Mouse (Mus musculus): Measurements from ENCODE around the gene Gse1. TPM values are rescaled to one million over a fixed set of nuclear protein-coding genes. Genes with fewer than 3 reads are reported as not detected.

The Gse1 gene
- total and polyA plus RNA-seq, 3 experiments = 23.6 to 128 (median 66.9) TPM

- Histone ChIP-seq H3K36me3 (ENCODE audit: control insufficient read depth in 1 of 2, insufficient read depth in 2 of 2, low read length in 2 of 2) (peaks cover 0 to 3% of the 10 kb centered on the region in 2 experiments; a peak in 2 of 4 replicates), H3K4me3 (ENCODE audit: control insufficient read depth in 1 of 2, insufficient read depth in 1 of 2, low read depth in 2 of 2, low read length in 2 of 2) (no peak overlapping the region), H3K27ac (ENCODE audit: control insufficient read depth, low read depth, low read length) (no peak overlapping the region), H3K27me3 (ENCODE audit: control insufficient read depth in 1 of 2, insufficient read depth in 2 of 2, low read length in 2 of 2) (no peaks in the 10 kb centered on the region), H3K9me3 (replicated peaks; ENCODE audit: insufficient read depth, low read length) (no peaks in the 10 kb centered on the region), H3K79me2 (ENCODE audit: control insufficient read depth, insufficient read depth, low read length, poor library complexity) (no peaks in the 10 kb centered on the region), H3K9ac (ENCODE audit: control insufficient read depth, low read depth, low read length, poor library complexity, severe bottlenecking) (no peak overlapping the region), H3K4me1 (ENCODE audit: control insufficient read depth in 1 of 2, insufficient read depth in 2 of 2, low read length in 2 of 2) (peaks cover 0 to 11% of the 10 kb centered on the region in 2 experiments; a peak in 3 of 4 replicates)
- TF ChIP-seq MAX (IDR thresholded peaks at IDR 0.05; ENCODE audit: low read length) (no peak), ZMIZ1 (IDR thresholded peaks at IDR 0.05; ENCODE audit: low read depth, low read length) (no peak), UBTF (IDR thresholded peaks at IDR 0.05; ENCODE audit: borderline replicate concordance, insufficient read depth, low read depth, low read length) (no peak), SMC3 (IDR thresholded peaks at IDR 0.05; ENCODE audit: low read depth, low read length) (no peak), TAL1 (IDR thresholded peaks at IDR 0.05; ENCODE audit: low read length) (no peak), JUND (IDR thresholded peaks at IDR 0.05; ENCODE audit: low read depth, low read length) (no peak), NELFE (IDR thresholded peaks at IDR 0.05; ENCODE audit: low read depth, low read length) (no peak), GABPA (IDR thresholded peaks at IDR 0.05; ENCODE audit: low read depth, low read length) (no peak), MEF2A (IDR thresholded peaks at IDR 0.05; ENCODE audit: extremely low read depth, insufficient replicate concordance, low read depth, low read length, poor library complexity, severe bottlenecking) (no peak), ELF1 (IDR thresholded peaks at IDR 0.05; ENCODE audit: low read depth, low read length) (no peak), ZNF384 (IDR thresholded peaks at IDR 0.05; ENCODE audit: low read depth, low read length) (no peak), POLR2AphosphoS2 (IDR thresholded peaks at IDR 0.05; ENCODE audit: low read length) (no peak), POLR2A (IDR thresholded peaks at IDR 0.05; ENCODE audit: control insufficient read depth in 1 of 2, insufficient read depth in 1 of 2, low read depth in 1 of 2, low read length in 2 of 2, poor library complexity in 1 of 2) (no peak), USF2 (IDR thresholded peaks at IDR 0.05; ENCODE audit: borderline replicate concordance in 1 of 2, insufficient read depth in 1 of 2, low read depth in 1 of 2, low read length in 2 of 2) (no peak), CHD1 (IDR thresholded peaks at IDR 0.05; ENCODE audit: low read depth, low read length) (no peak)
- no peak for DNase-seq (ENCODE audit: low read depth, low spot score)
These were observed 212.5 kb downstream of the Gse1 start for GRCm38 (mm10) chr8:120440739-120441138.

- Histone ChIP-seq H3K4me3 (ENCODE audit: control insufficient read depth in 1 of 2, insufficient read depth in 1 of 2, low read depth in 2 of 2, low read length in 2 of 2) (no peak overlapping the region), H3K27me3 (ENCODE audit: control insufficient read depth in 1 of 2, insufficient read depth in 2 of 2, low read length in 2 of 2) (no peaks in the 10 kb centered on the region), H3K9ac (ENCODE audit: control insufficient read depth, low read depth, low read length, poor library complexity, severe bottlenecking) (no peak overlapping the region), H3K79me2 (ENCODE audit: control insufficient read depth, insufficient read depth, low read length, poor library complexity) (no peaks in the 10 kb centered on the region), H3K9me3 (replicated peaks; ENCODE audit: insufficient read depth, low read length) (no peaks in the 10 kb centered on the region), H3K4me1 (ENCODE audit: control insufficient read depth in 1 of 2, insufficient read depth in 2 of 2, low read length in 2 of 2) (peaks cover 0 to 11% of the 10 kb centered on the region in 2 experiments; a peak in 3 of 4 replicates), H3K27ac (ENCODE audit: control insufficient read depth, low read depth, low read length) (no peak overlapping the region), H3K36me3 (ENCODE audit: control insufficient read depth in 1 of 2, insufficient read depth in 2 of 2, low read length in 2 of 2) (peaks cover 0 to 3% of the 10 kb centered on the region in 2 experiments; a peak in 2 of 4 replicates)
- no peak for DNase-seq (ENCODE audit: low read depth, low spot score)
- TF ChIP-seq ELF1 (IDR thresholded peaks at IDR 0.05; ENCODE audit: low read depth, low read length) (no peak), POLR2AphosphoS2 (IDR thresholded peaks at IDR 0.05; ENCODE audit: low read length) (no peak), POLR2A (IDR thresholded peaks at IDR 0.05; ENCODE audit: control insufficient read depth in 1 of 2, insufficient read depth in 1 of 2, low read depth in 1 of 2, low read length in 2 of 2, poor library complexity in 1 of 2) (no peak), KAT2A (conservative IDR thresholded peaks at IDR 0.05; ENCODE audit: low read depth, low read length) (no peak), BHLHE40 (IDR thresholded peaks at IDR 0.05; ENCODE audit: borderline replicate concordance, low read depth, low read length) (no peak), NRF1 (IDR thresholded peaks at IDR 0.05; ENCODE audit: insufficient read depth, low read depth, low read length, poor library complexity, severe bottlenecking) (no peak), MYC (IDR thresholded peaks at IDR 0.05; ENCODE audit: low read depth, low read length) (no peak), CHD2 (IDR thresholded peaks at IDR 0.05; ENCODE audit: low read length) (no peak), MEF2A (IDR thresholded peaks at IDR 0.05; ENCODE audit: extremely low read depth, insufficient replicate concordance, low read depth, low read length, poor library complexity, severe bottlenecking) (no peak), ETS1 (IDR thresholded peaks at IDR 0.05; ENCODE audit: low read depth, low read length) (no peak), GATA1 (IDR thresholded peaks at IDR 0.05; ENCODE audit: low read depth, low read length) (no peak), TAL1 (IDR thresholded peaks at IDR 0.05; ENCODE audit: low read length) (no peak)
These were observed 213.4 kb downstream of the Gse1 start for GRCm38 (mm10) chr8:120441637-120442036.

Data from MEL (cell line).